Mouse (Mus musculus) layer of hippocampus, adult 18-20 months (tissue): ENCODE measurements at regions not wholly inside any gene's neighbourhood (a gene's known extent, or its start where the extent isn't known, plus 50 kb on each side); places are given as distances from the start of the nearest gene placed in this dataset.
A peak's percentile ranks its signal among the peaks of the same experiment; 100 is the strongest.

Experiments used
- DNase-seq, 2 experiments: peaks; one replicate each; pipeline ENCODE4 v3.0.0; 2022; ENCODE audit warnings: low spot score in 2 of 2

DNA sequence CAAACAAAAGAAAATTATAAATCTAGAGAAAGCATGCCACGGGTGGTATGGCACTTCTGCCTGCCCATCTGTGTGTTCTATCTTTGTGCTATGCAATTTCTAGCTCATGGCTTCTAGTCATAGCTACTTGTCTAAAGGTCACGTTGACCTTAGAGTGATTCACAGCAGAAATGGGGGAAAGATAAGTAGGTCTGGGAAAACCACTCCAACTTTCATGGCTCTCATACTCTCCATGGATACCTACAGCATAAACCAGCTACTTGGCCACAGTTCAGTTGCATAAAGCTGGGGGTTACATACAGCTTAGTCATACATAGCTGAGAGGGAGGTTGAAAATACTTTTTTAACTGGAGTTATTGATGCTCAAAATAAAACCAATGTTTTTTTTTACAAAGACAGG, 100.6 kb upstream of the Trpc6 start:
- peak in 1 of 2 experiments; percentile 9 for DNase-seq

DNA sequence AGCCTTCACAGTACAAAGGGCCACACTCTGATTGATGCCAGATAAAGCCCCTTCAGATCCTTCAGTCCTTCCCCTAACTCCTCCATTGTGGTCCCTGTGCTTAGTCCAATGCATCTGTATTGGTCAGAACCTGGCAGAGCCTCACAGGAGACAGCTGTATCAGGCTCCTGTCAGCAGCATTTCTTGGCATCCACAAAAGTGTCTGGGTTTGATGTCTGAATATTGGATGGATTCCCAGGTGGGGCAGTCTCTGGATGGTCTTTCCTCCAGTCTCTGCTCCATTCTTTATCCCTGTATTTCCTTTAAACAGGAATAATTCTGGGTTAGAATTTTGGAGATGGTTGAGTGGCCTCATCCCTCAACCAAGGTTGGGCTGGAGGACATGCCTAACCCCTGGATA, 92.5 kb upstream of the Trpc6 start:
- DNase-seq, result no peak

DNA sequence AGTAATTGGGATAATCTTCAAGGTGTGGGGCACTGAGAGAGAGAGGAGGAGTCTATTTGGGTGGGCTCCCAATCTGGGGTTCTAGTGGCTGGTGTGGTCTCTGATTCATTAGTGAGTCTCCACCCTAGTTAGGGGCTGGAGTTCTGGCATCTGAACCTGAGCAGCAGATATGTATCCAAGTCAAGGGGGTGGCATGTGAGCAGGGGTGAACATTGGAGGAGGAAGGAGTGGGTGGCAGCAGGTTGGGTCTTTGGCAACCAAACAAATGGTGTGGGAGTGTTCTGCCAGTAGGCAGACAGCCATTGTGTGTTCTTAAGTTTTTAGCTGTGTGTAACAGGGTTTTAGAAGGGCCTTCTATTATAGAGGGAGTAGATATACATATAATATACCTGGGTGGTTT, 90.4 kb upstream of the Trpc6 start:
- DNase-seq, result peak; percentile 26 to 57

DNA sequence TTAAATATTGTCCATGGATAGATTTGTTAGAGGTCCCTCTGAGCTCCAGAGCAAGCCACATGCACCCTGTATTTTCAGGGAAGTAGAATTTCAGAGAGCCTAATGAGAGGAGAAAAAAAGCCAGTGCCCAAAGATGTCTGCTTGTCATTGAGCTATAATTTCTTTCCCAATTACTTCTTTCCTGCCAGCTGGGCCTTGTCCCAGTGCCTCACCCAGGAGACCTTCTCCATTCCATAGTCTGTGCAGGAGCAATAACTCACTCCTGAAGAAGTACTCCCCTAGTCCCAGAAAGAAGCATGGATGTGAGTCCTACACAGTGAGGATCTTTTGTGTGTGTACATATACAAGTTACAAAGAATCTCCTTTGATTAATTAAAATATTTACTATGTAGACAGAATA, 89.4 kb upstream of the Trpc6 start:
- DNase-seq, result no peak

- no peak for DNase-seq
Measured at GRCm38 (mm10) chr9:8459084-8459571, 84.8 kb upstream of the Trpc6 start.

GRCm38 (mm10) chr9:8461737-8462136, 82.2 kb upstream of the Trpc6 start:
- DNase-seq, result no peak

- no peak for DNase-seq
Measured at GRCm38 (mm10) chr9:8462881-8463280, 81.1 kb upstream of the Trpc6 start.

GRCm38 (mm10) chr9:8486525-8486924, 57.4 kb upstream of the Trpc6 start:
- no peak for DNase-seq

GRCm38 (mm10) chr9:8487821-8488220, 56.1 kb upstream of the Trpc6 start:
- DNase-seq, result no peak
